In genomic region chr7:19096421-19096976, GRCm38 (mm10) we compare ENCODE assay signal across 9 mouse cellular contexts. TPM values are rescaled to one million over a fixed set of nuclear protein-coding genes. Genes with fewer than 3 reads are reported as not detected.
DNase-seq lines count a peak whose midpoint lies in the region; ATAC-seq and TF ChIP-seq lines count a peak whose summit lies in the region.
"Had no signal": no experiment of that assay in that cellular context is flagged by ENCODE, and none has a peak within 500 bp of the region (broad histone marks: within the 10 kb centered on the region; RNA-seq: fewer than 3 reads in every experiment).

No protein-coding gene starts in this region.

- peak overlapping the region; percentile 74; the same call in 1 of the 2 replicates for H3K9ac ChIP-seq in heart, postnatal 0 days (replicated peaks; ENCODE audit: low read depth, low read length)
- H3K9ac ChIP-seq in embryonic facial prominence, embryonic 15.5 days = peak overlapping the region; percentile 85; the same call in 1 of the 2 replicates
- peak overlapping the region; percentile 84 for H3K9ac ChIP-seq in intestine, embryonic 15.5 days
- peak overlapping the region; percentile 36; the same call in 1 of the 2 replicates for H3K9ac ChIP-seq in midbrain, postnatal 0 days (replicated peaks; ENCODE audit: low read length, poor library complexity, severe bottlenecking)

- peaks cover 13% of the 10 kb centered on the region; the same call in 1 of the 2 replicates for H3K36me3 ChIP-seq in heart, postnatal 0 days (replicated peaks; ENCODE audit: control insufficient read depth, insufficient read depth, low read length)
- H3K36me3 ChIP-seq in embryonic facial prominence, embryonic 15.5 days = peaks cover 10% of the 10 kb centered on the region
- no peaks in the 10 kb centered on the region for H3K36me3 ChIP-seq in intestine, embryonic 15.5 days
- H3K36me3 ChIP-seq in midbrain, postnatal 0 days (ENCODE audit: insufficient read depth, low read length) = peaks cover 3% of the 10 kb centered on the region

- WGBS in heart, postnatal 0 days = 60% methylated on average over 5 of the region's 5 CpGs
- 55% methylated on average over 5 of the region's 5 CpGs for WGBS in embryonic facial prominence, embryonic 15.5 days
- 61% methylated on average over 5 of the region's 5 CpGs for WGBS in intestine, embryonic 15.5 days
- WGBS in midbrain, postnatal 0 days = 52% methylated on average over 5 of the region's 5 CpGs

- no peak for TF ChIP-seq CTCF in heart, postnatal 0 days (IDR thresholded peaks at IDR 0.05; ENCODE audit: low read depth)
- TF ChIP-seq CTCF in midbrain, postnatal 0 days (IDR thresholded peaks at IDR 0.05) = no peak

- peak overlapping the region; percentile 93; the same call in 1 of the 2 replicates for H3K27ac ChIP-seq in heart, postnatal 0 days (ENCODE audit: low read depth)
- H3K27ac ChIP-seq in embryonic facial prominence, embryonic 15.5 days (replicated peaks) = peak overlapping the region; percentile 99
- H3K27ac ChIP-seq in intestine, embryonic 15.5 days = peak overlapping the region; percentile 97
- H3K27ac ChIP-seq in midbrain, postnatal 0 days (ENCODE audit: low read depth, low read length) = no peak overlapping the region

- H3K9me3 ChIP-seq in heart, postnatal 0 days (replicated peaks; ENCODE audit: control insufficient read depth, low read length) = no peaks in the 10 kb centered on the region
- H3K9me3 ChIP-seq in embryonic facial prominence, embryonic 15.5 days (replicated peaks) = no peaks in the 10 kb centered on the region
- no peaks in the 10 kb centered on the region for H3K9me3 ChIP-seq in intestine, embryonic 15.5 days
- H3K9me3 ChIP-seq in midbrain, postnatal 0 days (ENCODE audit: low read length) = no peaks in the 10 kb centered on the region

- intact Hi-C loops in heart, postnatal 10 days (cut with DNase I) = no loop called here

- peak overlapping the region; percentile 63 for H3K4me3 ChIP-seq in heart, postnatal 0 days (ENCODE audit: low read depth, low read length)
- peak overlapping the region; percentile 86 for H3K4me3 ChIP-seq in embryonic facial prominence, embryonic 15.5 days (replicated peaks)
- peak overlapping the region; percentile 77 for H3K4me3 ChIP-seq in intestine, embryonic 15.5 days (replicated peaks)
- H3K4me3 ChIP-seq in midbrain, postnatal 0 days (ENCODE audit: low read depth, low read length) = no peak overlapping the region

- H3K4me2 ChIP-seq in heart, postnatal 0 days (ENCODE audit: low read depth, low read length) = peak overlapping the region; percentile 90
- peak overlapping the region; percentile 74 for H3K4me2 ChIP-seq in embryonic facial prominence, embryonic 15.5 days (replicated peaks)
- peak overlapping the region; percentile 93 for H3K4me2 ChIP-seq in intestine, embryonic 15.5 days (replicated peaks)
- peak overlapping the region; percentile 98; the same call in 1 of the 2 replicates for H3K4me2 ChIP-seq in midbrain, postnatal 0 days (ENCODE audit: low read depth, low read length, poor library complexity, severe bottlenecking)

- ATAC-seq in heart, postnatal 0 days (ENCODE audit: insufficient read depth, low read depth) = no peak
- no peak for ATAC-seq in embryonic facial prominence, embryonic 15.5 days (ENCODE audit: insufficient number of reproducible peaks, low FRiP score, low TSS enrichment, low read depth)
- no peak for ATAC-seq in intestine, embryonic 15.5 days
- no peak for ATAC-seq in midbrain, postnatal 0 days (ENCODE audit: low FRiP score)

- DNase-seq in heart, postnatal 0 days (ENCODE audit: low spot score) = no peak
- no peak for DNase-seq in heart, postnatal 10 days
- DNase-seq in midbrain, postnatal 0 days (ENCODE audit: low spot score) = no peak
- DNase-seq in cerebellum, adult 9-10 months = no peak
- DNase-seq in urinary bladder, postnatal 14 days (ENCODE audit: low spot score) = no peak
- DNase-seq in gastrocnemius, adult 18-20 months (ENCODE audit: low spot score) = no peak
- DNase-seq: spleen, adult 18-20 months had no signal

- peaks cover 29% of the 10 kb centered on the region for H3K4me1 ChIP-seq in heart, postnatal 0 days (ENCODE audit: control insufficient read depth, insufficient read depth)
- peaks cover 57% of the 10 kb centered on the region for H3K4me1 ChIP-seq in embryonic facial prominence, embryonic 15.5 days
- peaks cover 37% of the 10 kb centered on the region for H3K4me1 ChIP-seq in intestine, embryonic 15.5 days (replicated peaks)
- H3K4me1 ChIP-seq in midbrain, postnatal 0 days (ENCODE audit: insufficient read depth, low read length) = peaks cover 14% of the 10 kb centered on the region

- TF ChIP-seq EP300 in heart, postnatal 0 days (IDR thresholded peaks at IDR 0.05; ENCODE audit: low read depth) = no peak

- no peaks in the 10 kb centered on the region for H3K27me3 ChIP-seq in heart, postnatal 0 days (ENCODE audit: control insufficient read depth, insufficient read depth, low read length)
- H3K27me3 ChIP-seq in embryonic facial prominence, embryonic 15.5 days = no peaks in the 10 kb centered on the region
- no peaks in the 10 kb centered on the region for H3K27me3 ChIP-seq in intestine, embryonic 15.5 days (replicated peaks)
- peaks cover 8% of the 10 kb centered on the region for H3K27me3 ChIP-seq in midbrain, postnatal 0 days (ENCODE audit: insufficient read depth, low read length)

RNA-seq across cellular contexts. Expression of gene Six5, which starts 2.1 kb away (rescaled TPM):
- total RNA-seq in heart, postnatal 0 days (2014; rRNA removed; ENCODE audit: low replicate concordance) = 19.0 and 21.0 TPM in 2 replicates
- 3.8 and 4.0 TPM in 2 replicates for polyA plus RNA-seq in heart, postnatal 0 days (2015; fragmentation: Nextera tagmentation; extraction: Ambion mirVana)
- total RNA-seq in heart, postnatal 10 days (2021) = 10 to 100 TPM in 1 of 2 experiments, 1 to 10 TPM in 1; 7.9 to 11.2 TPM
- polyA plus RNA-seq in embryonic facial prominence, embryonic 15.5 days (2015; fragmentation: Nextera tagmentation; extraction: Ambion mirVana) = 12.7 and 14.7 TPM in 2 replicates
- polyA plus RNA-seq in intestine, embryonic 15.5 days (2015; fragmentation: Nextera tagmentation; extraction: Ambion mirVana) = 8.7 and 8.8 TPM in 2 replicates
- 5.4 and 8.2 TPM in 2 replicates for total RNA-seq in midbrain, postnatal 0 days (2014; rRNA removed)
- polyA plus RNA-seq in midbrain, postnatal 0 days (2015; fragmentation: Nextera tagmentation; extraction: Ambion mirVana) = 1.2 and 1.4 TPM in 2 replicates
- total RNA-seq in gastrocnemius, adult 18-20 months (2021) = 1 to 10 TPM; 1.7 to 2.1 TPM

RNA-seq across cellular contexts. Expression of gene Dmpk, which starts 12.8 kb away (rescaled TPM):
- 184 and 253 TPM in 2 replicates for total RNA-seq in heart, postnatal 0 days (2014; rRNA removed; ENCODE audit: low replicate concordance)
- polyA plus RNA-seq in heart, postnatal 0 days (2015; fragmentation: Nextera tagmentation; extraction: Ambion mirVana) = 97.0 and 98.5 TPM in 2 replicates
- 100 to 1,000 TPM; 288 to 299 TPM for total RNA-seq in heart, postnatal 10 days (2021)
- polyA plus RNA-seq in embryonic facial prominence, embryonic 15.5 days (2015; fragmentation: Nextera tagmentation; extraction: Ambion mirVana) = 42.4 and 60.4 TPM in 2 replicates
- polyA plus RNA-seq in intestine, embryonic 15.5 days (2015; fragmentation: Nextera tagmentation; extraction: Ambion mirVana) = 52.2 and 53.7 TPM in 2 replicates
- 12.3 and 32.1 TPM in 2 replicates for total RNA-seq in midbrain, postnatal 0 days (2014; rRNA removed)
- polyA plus RNA-seq in midbrain, postnatal 0 days (2015; fragmentation: Nextera tagmentation; extraction: Ambion mirVana) = 4.0 and 5.1 TPM in 2 replicates
- total RNA-seq in gastrocnemius, adult 18-20 months (2021) = 100 to 1,000 TPM; 232 to 265 TPM

RNA-seq across cellular contexts. Expression of gene Dmwd, which starts 20.5 kb away (rescaled TPM):
- 71.6 and 76.4 TPM in 2 replicates for total RNA-seq in heart, postnatal 0 days (2014; rRNA removed; ENCODE audit: low replicate concordance)
- polyA plus RNA-seq in heart, postnatal 0 days (2015; fragmentation: Nextera tagmentation; extraction: Ambion mirVana) = 10.6 and 10.9 TPM in 2 replicates
- 10 to 100 TPM; 48.4 to 50.7 TPM for total RNA-seq in heart, postnatal 10 days (2021)
- 18.7 and 20.1 TPM in 2 replicates for polyA plus RNA-seq in embryonic facial prominence, embryonic 15.5 days (2015; fragmentation: Nextera tagmentation; extraction: Ambion mirVana)
- polyA plus RNA-seq in intestine, embryonic 15.5 days (2015; fragmentation: Nextera tagmentation; extraction: Ambion mirVana) = 11.0 and 13.4 TPM in 2 replicates
- total RNA-seq in midbrain, postnatal 0 days (2014; rRNA removed) = 134 and 136 TPM in 2 replicates
- 33.1 and 35.4 TPM in 2 replicates for polyA plus RNA-seq in midbrain, postnatal 0 days (2015; fragmentation: Nextera tagmentation; extraction: Ambion mirVana)
- total RNA-seq in gastrocnemius, adult 18-20 months (2021) = 10 to 100 TPM; 33.8 to 39.1 TPM

RNA-seq across cellular contexts. Expression of gene Gm4969, which starts 21.7 kb away (rescaled TPM):
- 0.19 and 0.69 TPM in 2 replicates for total RNA-seq in heart, postnatal 0 days (2014; rRNA removed; ENCODE audit: low replicate concordance)
- 0.21 and 0.38 TPM in 2 replicates for polyA plus RNA-seq in heart, postnatal 0 days (2015; fragmentation: Nextera tagmentation; extraction: Ambion mirVana)
- under 1 TPM; 0.07 to 0.19 TPM for total RNA-seq in heart, postnatal 10 days (2021)
- 1.9 and 2.3 TPM in 2 replicates for polyA plus RNA-seq in embryonic facial prominence, embryonic 15.5 days (2015; fragmentation: Nextera tagmentation; extraction: Ambion mirVana)
- 1.8 and 2.3 TPM in 2 replicates for polyA plus RNA-seq in intestine, embryonic 15.5 days (2015; fragmentation: Nextera tagmentation; extraction: Ambion mirVana)
- 9.4 and 9.6 TPM in 2 replicates for total RNA-seq in midbrain, postnatal 0 days (2014; rRNA removed)
- polyA plus RNA-seq in midbrain, postnatal 0 days (2015; fragmentation: Nextera tagmentation; extraction: Ambion mirVana) = 12.7 and 12.9 TPM in 2 replicates
- not detected for total RNA-seq in gastrocnemius, adult 18-20 months (2021)

RNA-seq across cellular contexts. Expression of gene Fbxo46, which starts 23.2 kb away (rescaled TPM):
- total RNA-seq in heart, postnatal 0 days (2014; rRNA removed; ENCODE audit: low replicate concordance) = 13.1 and 13.2 TPM in 2 replicates
- polyA plus RNA-seq in heart, postnatal 0 days (2015; fragmentation: Nextera tagmentation; extraction: Ambion mirVana) = 4.9 and 6.2 TPM in 2 replicates
- 1 to 10 TPM; 5.5 to 7.6 TPM for total RNA-seq in heart, postnatal 10 days (2021)
- polyA plus RNA-seq in embryonic facial prominence, embryonic 15.5 days (2015; fragmentation: Nextera tagmentation; extraction: Ambion mirVana) = 14.7 and 16.3 TPM in 2 replicates
- 10.5 and 12.8 TPM in 2 replicates for polyA plus RNA-seq in intestine, embryonic 15.5 days (2015; fragmentation: Nextera tagmentation; extraction: Ambion mirVana)
- 19.8 and 20.6 TPM in 2 replicates for total RNA-seq in midbrain, postnatal 0 days (2014; rRNA removed)
- 9.9 and 11.6 TPM in 2 replicates for polyA plus RNA-seq in midbrain, postnatal 0 days (2015; fragmentation: Nextera tagmentation; extraction: Ambion mirVana)
- total RNA-seq in gastrocnemius, adult 18-20 months (2021) = 1 to 10 TPM; 2.2 to 2.6 TPM
